Mouse (Mus musculus) kidney, postnatal 10 days (tissue): ENCODE measurements at regions not wholly inside any gene's neighbourhood (a gene's known extent, or its start where the extent isn't known, plus 50 kb on each side); places are given as distances from the start of the nearest gene placed in this dataset.

ENCODE experiments used
- DNase-seq: peaks from one replicate; pipeline ENCODE4 v3.0.0; 2021; ENCODE audit warnings: mixed read lengths

- DNase-seq, result no peak
Observed at GRCm38 (mm10) chr4:149844971-149845370, 70.9 kb upstream of the Slc25a33 start.

DNA sequence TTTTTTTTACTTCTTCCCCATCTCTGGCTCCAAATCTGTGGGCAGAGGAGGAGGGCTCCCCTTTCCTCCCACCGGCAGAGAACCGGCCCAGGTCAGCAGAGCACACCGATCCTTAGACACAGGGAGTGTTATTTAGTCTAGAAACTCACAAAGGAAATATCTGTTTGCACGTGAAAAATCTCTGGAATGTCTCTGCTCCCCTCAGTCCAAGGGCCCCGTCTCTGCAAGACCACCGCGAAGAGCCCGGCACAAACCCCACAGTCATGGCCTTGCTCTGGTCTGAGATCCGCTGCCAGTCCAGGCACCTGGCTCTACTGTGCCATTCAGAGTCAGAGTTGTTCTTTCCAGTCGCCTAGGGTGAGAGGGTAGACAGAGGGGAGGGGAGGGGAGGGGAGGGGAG lies 69.7 kb upstream of the Slc25a33 start:
- no peak for DNase-seq

GRCm38 (mm10) chr4:149842906-149843305 lies 68.8 kb upstream of the Slc25a33 start:
- no peak for DNase-seq

- DNase-seq, result peak; percentile 66
Observed at GRCm38 (mm10) chr4:149841856-149842255, 67.8 kb upstream of the Slc25a33 start.

- peak; percentile 50 for DNase-seq
Observed at GRCm38 (mm10) chr4:149840511-149841292, 66.6 kb upstream of the Slc25a33 start.

DNA sequence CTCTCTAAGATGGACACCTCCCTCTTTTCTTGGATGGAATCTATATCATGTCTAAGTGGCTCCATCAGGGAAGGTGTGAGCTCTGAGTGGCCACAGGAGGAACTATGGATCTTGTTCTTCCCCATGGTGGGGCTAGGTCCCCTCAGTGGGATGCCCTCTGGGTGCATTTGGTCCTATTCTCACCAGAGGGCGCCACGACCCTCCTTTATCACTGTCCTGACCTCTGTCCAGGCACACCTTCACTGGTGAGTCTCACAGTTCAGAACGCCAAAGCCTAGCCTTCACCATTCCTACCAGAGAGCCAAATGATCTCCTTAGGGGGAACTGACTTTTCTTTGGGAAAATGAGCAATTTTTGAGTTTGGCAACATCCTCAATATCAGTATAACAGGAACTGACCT lies 64.6 kb upstream of the Slc25a33 start:
- DNase-seq, result peak; percentile 74

DNA sequence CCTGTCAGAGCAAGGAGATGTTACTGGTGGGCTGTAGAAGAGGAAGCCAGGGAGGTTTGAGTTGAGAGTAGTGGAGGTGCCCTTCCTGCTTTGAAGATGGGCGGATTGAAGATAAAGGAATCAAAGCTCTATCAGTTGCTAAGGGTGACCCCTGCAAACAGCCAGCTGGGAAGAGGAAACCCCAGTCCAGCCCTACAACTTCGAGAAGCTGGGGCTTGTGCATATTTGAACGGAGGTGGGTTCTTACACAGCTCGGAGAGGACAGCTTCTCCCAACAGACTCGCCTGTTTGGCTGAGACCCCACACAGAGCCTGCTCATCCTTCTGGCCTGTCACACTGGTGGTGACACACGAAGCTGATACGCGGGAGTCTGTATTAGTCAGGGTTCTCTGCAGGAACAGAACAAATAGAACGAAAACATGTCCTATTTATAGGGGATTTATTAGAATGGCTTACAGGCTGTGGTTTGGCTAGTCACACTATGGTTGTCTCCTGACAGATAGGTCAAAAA lies 60.6 kb upstream of the Slc25a33 start:
- DNase-seq, result no peak

- no peak for DNase-seq
Observed at GRCm38 (mm10) chr4:149832446-149833101, 58.5 kb upstream of the Slc25a33 start.

GRCm38 (mm10) chr4:149830551-149831192 lies 56.6 kb upstream of the Slc25a33 start:
- DNase-seq, result no peak

DNA sequence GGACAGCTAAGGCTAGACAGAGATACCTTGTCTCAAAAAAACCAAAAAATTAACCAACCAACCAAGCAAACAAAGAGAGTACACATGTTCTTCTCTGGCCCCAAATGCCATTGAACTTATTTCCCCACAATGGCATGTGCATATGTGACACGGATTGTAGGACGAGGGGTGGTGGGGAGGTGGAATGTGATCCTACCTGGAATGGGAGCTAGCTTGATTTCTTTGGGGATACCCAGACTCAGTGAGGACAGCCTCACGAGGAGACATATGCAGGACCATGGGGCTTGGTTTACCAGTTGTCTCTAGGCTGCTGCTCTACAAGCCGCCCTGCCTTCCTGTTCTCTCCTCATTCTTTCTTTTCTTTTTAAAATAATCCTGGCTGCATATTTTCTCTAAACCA lies 55.9 kb upstream of the Slc25a33 start:
- DNase-seq, result no peak

DNA sequence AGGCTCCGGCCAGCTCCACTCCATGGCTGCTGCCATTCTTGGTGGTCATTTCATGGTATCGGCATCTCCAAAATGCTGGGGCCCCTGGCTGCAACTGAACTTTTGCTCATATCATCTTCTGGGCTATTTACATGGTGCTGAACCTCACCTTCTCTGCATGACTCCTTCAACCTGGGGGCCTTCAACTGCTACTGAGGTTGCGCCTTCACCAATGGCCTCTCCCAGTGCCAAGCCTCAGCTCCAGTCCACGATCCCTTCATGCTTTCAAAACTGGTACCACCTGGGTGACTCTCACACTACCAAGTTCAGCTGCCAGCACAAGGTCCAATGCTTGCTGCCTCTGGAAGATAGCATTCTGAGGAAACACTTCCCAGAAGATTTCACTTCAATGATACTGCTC lies 53.7 kb upstream of the Slc25a33 start:
- DNase-seq, result no peak
